Mouse (Mus musculus) right cerebral cortex, postnatal 25 days (tissue): Measurements from ENCODE around the gene Nr1h3.
A peak's percentile ranks its signal among the peaks of the same experiment; 100 is the strongest.
"Not testable (repeated sequence)": the region's sequence is repeated elsewhere in the genome, so short reads cannot be mapped to it uniquely, and the experiment has no call there.

ENCODE experiments used
- DNase-seq: peaks from one replicate; pipeline ENCODE4 v3.0.0; 2022

Nr1h3 gene

GRCm38 (mm10) chr2:91202222-91202971 is at the start of gene Nr1h3, which contains the start of gene Acp2:
Nr1h3 (minus strand) TSS chr2:91202834.
Acp2 (plus strand) TSS chr2:91202885.
- peak; percentile 94 for DNase-seq

GRCm38 (mm10) chr2:91252001-91252400 is 49.4 kb upstream of the Nr1h3 start:
- no peak for DNase-seq

DNA sequence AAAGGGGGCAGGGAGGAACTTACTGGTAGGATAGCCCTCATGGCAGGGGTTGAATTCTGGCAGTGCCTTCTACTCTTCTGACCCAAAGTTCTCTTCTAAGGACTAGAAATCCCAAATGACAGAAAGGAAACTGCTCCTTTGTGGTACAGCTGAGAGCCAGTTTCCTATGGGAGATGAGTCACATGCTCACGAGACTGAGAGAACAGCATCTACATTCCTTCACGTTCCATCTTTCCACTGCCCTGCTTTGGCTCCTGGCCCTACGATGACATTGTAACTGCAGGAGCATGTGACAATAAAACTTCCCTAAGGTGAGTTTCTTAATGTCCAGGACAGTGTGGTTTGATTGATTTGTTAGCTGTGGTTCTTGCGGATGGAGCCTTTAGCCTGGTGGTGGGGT is 45.7 kb upstream of the Nr1h3 start:
- DNase-seq = no peak

GRCm38 (mm10) chr2:91244557-91245228 is 42.1 kb upstream of the Nr1h3 start:
- no peak for DNase-seq

DNA sequence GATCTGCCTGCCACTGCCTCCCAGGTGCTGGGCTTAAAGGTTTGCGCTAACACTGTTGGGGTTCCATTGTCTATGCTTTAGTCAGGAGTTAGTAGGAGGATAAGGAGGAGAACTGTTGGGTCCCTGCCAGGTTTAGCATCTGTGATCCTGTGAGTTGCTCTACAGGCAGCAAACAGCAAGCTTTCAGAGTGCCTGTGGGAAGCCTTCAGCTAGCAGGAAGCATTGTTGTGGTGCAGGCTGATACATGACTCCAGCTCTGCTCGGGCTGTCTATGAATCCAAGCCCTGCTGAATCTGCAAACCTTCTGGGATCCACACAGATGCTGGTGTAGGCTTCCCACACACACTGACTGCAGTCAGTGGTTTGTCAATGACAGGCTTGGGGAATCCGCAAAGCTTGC is 40.8 kb upstream of the Nr1h3 start:
- peak; percentile 64 for DNase-seq

DNA sequence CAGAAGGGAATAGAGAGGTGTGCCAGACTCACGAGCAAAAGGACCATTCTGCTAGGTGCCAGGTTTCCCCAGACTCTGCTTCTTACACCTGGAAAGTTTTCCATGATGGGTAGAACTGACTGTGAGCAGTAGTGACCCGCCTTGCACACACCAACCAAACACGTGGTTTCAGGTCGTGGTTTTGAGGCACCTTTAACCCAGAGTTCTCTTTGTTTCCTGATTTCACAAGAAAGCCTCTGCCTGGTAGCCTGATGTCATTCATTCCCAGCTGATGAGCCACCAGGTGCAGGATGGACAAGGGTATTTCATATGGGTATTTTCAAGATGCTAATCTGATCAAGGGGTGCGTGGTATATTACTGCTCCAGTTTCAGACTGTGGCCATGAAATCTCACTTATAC is 39.9 kb upstream of the Nr1h3 start:
- no peak for DNase-seq

DNA sequence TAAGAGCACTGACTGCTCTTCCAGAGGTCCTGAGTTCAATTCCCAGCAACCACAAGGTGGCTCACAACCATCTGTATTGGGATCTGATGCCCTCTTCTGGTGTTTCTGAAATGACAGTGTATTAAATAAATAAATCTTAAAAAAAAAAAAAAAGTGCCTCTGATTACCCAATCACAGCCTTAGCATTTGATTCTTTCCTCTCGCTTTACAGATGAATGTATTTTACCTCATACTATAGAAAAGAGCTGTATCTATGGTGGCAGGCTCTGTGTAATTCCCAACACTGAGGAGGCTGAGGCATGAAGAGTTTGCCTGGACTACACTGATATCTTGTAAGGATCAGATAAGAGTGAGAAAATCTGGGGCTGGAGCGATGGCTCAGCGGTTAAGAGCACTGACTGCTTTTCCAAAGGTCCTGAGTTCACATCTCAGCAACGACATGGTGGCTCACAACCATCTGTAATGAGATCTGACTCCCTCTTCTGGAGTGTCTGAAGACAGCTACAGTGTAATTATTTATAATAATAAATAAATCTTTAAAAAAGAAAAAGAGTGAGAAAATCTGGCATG is 35.0 kb upstream of the Nr1h3 start:
- not testable (repeated sequence) for DNase-seq

DNA sequence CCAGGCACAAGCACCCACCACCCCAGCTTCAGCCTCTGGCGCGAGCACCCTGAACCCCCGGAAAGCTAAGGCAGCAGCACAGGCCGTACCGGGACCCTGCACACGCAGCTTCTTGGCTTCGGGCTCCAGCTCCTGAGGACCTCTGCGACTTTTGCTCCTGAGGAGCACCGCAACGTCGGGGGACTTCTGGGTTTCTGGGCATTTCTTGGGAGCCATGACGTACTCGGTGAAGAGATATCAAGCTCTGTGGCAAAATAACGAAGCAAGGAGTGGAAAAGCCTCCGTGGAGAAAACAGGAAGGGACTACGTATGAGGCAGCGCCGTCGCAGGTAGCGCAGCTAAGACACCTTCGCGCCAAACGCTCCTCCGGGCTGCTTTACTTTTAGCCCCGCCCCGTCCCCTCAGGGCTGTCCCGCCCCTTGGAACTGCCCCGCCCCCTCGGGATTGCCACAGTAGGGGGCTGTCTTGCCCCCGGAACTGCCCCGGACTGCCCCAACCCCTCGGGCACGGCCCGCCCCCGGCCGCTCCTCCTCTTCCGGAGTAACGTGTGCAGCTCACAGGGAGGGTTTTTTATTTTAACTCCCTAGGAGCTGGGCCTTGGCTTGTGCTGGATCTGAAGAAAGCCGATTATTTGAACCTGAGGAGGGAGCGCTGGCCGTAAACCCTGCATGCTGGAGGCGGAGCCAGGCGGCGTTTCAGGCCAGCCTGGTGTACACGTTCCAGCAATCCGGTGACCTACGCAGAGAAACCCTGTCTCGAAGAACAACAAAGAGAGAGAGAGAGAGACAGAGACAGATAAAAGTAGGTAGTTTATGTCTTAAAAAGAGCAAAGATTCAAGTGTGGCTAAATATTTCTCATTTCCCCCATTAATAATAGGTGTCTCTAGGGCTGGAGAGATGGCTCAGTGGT is 34.2 kb upstream of the Nr1h3 start, which contains the start of gene Ddb2:
Ddb2 (minus strand) TSS at position 382 of the 910 bp plus-strand sequence.
- DNase-seq = peak; percentile 87

GRCm38 (mm10) chr2:91229735-91230134 is 27.1 kb upstream of the Nr1h3 start:
- peak; percentile 22 for DNase-seq

DNA sequence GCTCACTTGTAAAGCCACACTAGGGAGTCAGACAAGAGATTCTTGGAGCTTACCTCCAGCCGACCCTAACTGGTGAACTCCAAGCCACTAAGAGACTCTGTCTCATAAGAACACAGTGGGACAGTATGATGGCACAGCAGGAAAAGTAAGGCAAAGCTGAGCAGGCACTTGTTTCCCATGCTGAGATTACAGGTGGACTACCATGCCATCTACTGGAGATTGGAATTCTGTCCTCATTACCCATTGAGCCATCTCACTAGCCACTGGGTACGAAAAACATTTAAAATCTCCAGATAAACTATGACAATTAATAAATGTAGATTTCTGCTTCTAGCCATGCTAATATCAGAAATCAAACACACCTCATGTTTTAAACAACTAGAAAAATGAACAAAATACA is 21.0 kb upstream of the Nr1h3 start:
- no peak for DNase-seq

DNA sequence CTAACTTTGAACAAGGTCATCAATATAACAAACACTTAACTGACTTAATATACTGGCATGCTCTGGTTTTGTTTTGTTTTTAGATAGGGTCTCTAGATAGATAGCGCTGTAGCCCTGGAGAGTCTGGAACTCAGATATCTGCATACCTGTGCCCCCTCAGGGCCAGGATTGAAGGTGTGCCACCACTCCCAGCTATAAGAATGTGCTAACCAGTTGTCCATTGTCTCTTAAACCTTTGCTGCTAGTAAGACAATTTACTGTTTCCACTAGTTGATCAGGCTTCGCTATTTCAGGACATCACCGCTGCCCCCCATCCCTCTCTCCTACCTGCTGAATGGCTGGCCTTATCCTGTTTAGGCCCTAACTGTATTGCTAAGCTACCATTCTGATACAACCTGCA is 17.9 kb upstream of the Nr1h3 start:
- no peak for DNase-seq

DNA sequence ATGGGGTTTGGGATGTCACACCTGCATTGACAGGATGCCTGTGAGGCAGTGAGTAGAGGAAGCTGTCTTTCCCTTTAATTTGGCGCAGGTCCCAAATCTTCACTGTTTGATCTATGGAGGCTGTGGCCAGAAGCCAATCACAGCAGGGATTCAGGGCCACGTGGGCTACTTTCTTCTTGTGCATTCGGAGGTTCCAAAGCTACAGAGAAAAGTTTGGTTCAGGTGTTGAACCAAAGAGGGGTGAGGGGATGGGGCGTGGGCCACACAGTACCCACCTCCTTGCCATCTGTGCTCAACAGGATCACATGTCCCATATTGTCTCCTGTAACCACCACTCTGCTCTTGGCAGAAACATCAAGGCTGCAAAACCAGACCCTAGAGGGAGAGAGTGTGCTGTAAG is 14.4 kb upstream of the Nr1h3 start:
- DNase-seq = no peak

GRCm38 (mm10) chr2:91213311-91213710 is 10.7 kb upstream of the Nr1h3 start:
- no peak for DNase-seq

GRCm38 (mm10) chr2:91206254-91206775 is 3.7 kb upstream of the Nr1h3 start:
- DNase-seq = no peak

DNA sequence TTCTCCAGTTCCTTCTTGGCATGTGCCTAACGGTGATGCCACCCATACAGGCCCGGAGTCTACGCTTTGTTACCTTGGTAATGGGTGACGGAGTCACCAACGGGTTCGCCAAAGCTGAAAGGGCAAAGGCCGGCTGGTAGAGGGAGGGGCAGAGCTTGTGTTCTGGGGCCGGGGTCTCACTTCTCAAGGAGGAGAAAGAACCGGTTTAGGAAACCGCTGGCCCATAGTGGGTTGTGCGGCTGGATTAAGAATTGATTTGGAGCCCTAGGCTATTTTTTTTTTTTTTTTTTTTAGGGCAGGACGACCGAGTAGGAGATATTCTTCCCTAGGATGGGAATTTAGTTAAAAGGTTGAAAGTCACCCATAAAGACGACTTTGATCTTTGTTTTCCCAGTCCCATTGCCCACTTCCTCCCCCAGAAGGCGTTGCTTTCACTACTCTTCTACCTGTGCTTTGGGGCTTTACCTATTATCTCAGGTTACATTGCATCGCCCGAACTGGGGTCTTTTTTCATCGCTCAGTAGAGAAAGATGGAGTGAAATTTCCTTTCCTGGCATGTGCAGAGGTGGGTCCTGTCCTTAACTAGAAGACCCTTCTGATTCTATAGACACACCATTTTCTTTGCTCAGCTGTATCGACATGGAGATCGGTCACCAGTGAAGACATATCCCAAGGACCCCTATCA is 480 bp upstream of the Nr1h3 start:
- DNase-seq = no peak

GRCm38 (mm10) chr2:91198888-91199287 is 3.7 kb downstream of the Nr1h3 start:
- DNase-seq = no peak

DNA sequence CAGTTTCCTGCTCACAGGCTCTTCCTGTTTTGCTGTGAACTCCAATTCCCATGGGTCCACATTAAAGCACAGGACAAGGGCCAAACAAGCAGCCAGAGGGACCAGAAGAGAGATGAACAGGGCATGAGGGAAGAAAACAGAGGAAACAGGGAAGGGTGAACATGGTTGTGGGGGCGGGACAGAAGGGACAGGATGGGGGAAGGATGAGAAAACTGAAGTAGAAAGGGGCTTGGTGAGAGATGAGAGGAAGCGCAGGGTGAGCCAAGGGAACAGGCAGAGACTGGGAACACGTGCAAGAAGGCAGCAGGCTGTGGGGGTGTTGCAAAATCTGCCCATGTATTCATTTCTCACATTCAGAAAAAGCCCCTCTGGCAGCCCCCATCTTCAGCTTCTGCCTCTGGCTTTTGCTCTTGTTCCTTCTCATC is 6.0 kb downstream of the Nr1h3 start:
- DNase-seq = peak; percentile 44

DNA sequence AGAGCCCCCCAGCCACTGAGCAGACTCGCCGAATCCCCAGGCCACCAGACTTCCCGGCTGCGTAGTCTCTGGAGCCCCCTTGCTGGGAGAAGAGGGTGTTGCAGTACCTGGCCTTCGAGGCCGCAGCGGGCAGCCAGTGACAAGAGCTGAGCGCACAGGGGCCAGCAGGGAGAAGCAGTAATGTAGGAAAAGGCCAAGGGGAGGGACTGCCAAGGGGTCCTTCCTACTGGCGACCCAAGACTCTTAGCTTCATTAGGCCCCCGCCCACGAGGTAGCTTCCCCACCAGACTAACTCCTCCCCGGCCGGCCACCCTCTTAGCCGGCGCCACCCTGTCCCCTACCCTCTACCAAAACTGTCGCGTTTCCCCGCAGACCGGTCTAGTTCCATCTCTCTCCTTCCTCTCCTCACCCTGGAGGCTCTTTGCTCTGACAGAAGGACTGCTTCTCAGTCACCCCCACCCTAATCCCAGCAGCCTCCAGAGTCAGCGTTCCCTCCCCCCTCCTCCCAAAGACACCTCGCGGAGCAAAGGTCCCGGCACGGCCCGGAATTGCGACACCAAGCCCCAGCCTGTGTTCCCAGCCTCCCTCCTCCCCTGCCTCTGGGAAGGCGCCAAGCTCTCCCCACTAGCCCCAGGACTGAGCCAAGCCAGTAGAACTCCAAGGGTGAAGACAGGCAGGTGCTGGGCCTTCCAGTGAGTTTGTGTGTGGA is 7.9 kb downstream of the Nr1h3 start:
- DNase-seq = no peak

- DNase-seq = no peak
Observed at GRCm38 (mm10) chr2:91190501-91190900, 12.1 kb downstream of the Nr1h3 start.

- peak; percentile 53 for DNase-seq
Observed at GRCm38 (mm10) chr2:91187431-91187830, 15.2 kb downstream of the Nr1h3 start.

DNA sequence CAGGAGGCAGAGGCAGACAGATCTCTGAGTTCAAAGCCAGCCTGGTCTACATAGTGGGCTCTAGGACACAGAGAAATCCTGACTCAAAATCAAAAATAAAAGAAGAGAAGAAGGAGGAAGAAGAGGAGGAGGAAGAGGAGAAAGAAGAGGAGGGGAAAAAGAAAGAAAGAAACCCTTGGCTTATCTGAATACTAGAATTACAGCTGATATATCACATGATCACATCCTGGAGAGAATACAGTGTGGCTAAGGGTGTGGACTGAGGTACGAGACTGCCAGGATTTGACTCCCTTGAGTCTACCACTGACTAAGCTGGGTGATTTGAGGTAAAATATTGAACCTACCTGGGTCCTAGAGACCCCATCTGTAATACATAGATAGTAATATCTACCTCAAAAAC is 16.4 kb downstream of the Nr1h3 start:
- DNase-seq = no peak
